Mouse (Mus musculus): ENCODE results near the gene Ralgps1. TPM values are rescaled to one million over a fixed set of nuclear protein-coding genes. Genes with fewer than 3 reads are reported as not detected.

Gene Ralgps1
- polyA plus RNA-seq, 1 experiment from 2014 or later = 50.4 TPM

DNA sequence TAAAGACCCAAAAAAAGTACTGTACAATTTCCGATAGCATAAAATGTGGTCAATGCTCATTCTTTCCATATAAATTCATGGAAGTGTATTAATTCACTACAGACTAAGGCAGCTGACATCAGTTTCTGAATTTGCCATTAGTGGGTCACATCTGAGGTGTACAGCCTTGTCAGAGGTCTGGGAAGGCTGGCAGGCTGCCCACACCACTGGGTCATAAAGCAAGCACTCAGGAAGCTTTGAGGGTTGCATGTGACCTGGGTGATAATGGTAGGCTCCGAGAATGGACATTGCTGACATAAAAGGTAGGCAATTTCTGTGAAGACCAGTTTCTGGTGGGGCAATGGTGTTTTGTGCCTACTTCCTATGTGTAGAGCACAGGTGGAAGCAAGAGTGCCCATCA lies 183.4 kb downstream of the Ralgps1 start:
- no peak for ATAC-seq
- Histone ChIP-seq H3K9ac (replicated peaks; ENCODE audit: low read depth, low read length) (no peak overlapping the region), H3K4me3 (replicated peaks; ENCODE audit: low read length) (no peak overlapping the region), H3K36me3 (ENCODE audit: control insufficient read depth, insufficient read depth) (no peaks in the 10 kb centered on the region), H3K27ac (ENCODE audit: low read length) (no peak overlapping the region), H3K27me3 (replicated peaks; ENCODE audit: control insufficient read depth, insufficient read depth, low read length) (no peaks in the 10 kb centered on the region), H3K4me2 (ENCODE audit: low read length) (no peak overlapping the region), H3K4me1 (replicated peaks; ENCODE audit: control insufficient read depth, insufficient read depth, low read length) (peaks cover 28% of the 10 kb centered on the region), H3K9me3 (ENCODE audit: control insufficient read depth, low read length) (no peaks in the 10 kb centered on the region)
- 84% methylated on average over 2 of the region's 2 CpGs for WGBS

DNA sequence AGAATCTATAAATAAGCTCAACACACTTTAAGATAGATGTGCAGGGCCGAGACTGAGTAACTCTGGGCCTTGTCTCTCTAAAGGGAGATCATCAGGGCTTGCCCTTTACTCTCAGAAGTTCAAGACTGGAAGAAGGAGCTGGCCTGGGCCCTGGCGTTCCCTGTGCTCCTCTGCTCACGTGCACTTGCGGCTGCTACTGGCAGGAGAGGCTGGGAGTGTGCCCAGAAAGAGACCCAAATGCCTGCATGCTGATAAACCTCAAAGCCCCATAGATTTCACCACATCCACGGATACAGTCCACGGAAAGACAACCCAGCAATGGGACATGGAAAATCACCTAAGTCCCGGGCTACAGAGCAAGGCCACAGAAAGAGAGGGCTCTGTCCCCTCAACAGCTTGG lies 184.8 kb downstream of the Ralgps1 start:
- 69% methylated on average over 7 of the region's 7 CpGs for WGBS
- no peak for ATAC-seq
- Histone ChIP-seq H3K9me3 (ENCODE audit: control insufficient read depth, low read length) (no peaks in the 10 kb centered on the region), H3K36me3 (ENCODE audit: control insufficient read depth, insufficient read depth) (no peaks in the 10 kb centered on the region), H3K27ac (ENCODE audit: low read length) (no peak overlapping the region), H3K9ac (replicated peaks; ENCODE audit: low read depth, low read length) (no peak overlapping the region), H3K4me3 (replicated peaks; ENCODE audit: low read length) (no peak overlapping the region), H3K4me1 (replicated peaks; ENCODE audit: control insufficient read depth, insufficient read depth, low read length) (peaks cover 28% of the 10 kb centered on the region), H3K27me3 (replicated peaks; ENCODE audit: control insufficient read depth, insufficient read depth, low read length) (no peaks in the 10 kb centered on the region), H3K4me2 (ENCODE audit: low read length) (no peak overlapping the region)

DNA sequence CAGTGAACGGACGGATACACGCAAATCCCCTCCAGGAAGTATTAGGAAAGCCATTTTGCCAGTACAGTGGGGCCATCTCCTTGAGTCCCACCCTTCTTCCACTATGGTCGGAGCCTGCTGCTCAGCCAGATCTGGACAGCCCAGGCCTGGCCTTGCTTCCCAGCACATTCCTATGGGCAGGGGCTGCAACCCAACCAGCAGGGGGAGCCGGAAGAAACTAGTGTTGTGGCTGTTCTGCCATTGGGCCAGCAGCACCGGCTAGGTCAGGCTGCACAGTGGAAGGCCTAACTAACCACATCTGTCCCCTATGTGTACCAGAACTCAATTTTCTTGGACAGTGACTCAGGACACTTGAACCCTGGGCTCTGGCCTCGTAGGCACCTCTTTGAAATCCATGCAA lies 186.0 kb downstream of the Ralgps1 start:
- WGBS = 81% methylated on average over 7 of the region's 7 CpGs

DNA sequence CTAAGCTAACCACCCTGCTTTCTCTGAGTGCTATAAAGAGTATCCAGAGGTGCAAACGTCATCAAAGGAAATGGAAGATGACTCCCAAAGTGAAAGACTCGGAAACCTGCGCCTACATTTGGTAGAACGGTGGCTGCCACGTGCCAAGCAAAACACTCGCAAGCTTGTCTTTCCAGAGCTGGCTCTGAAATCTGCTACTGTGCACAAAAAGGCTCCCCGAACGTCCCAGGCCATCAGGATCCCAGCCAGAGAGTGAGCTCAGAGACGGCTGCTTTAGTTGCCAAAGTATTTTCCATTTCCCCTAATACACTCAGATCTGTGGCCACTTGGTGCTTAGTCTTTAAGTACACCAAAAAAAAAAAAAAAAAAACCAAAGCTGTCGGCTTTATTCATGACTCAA lies 186.6 kb downstream of the Ralgps1 start:
- 47% methylated on average over 10 of the region's 10 CpGs for WGBS
- ATAC-seq = peak; percentile 53; the same call in 1 of the 2 replicates

More for the DNA sequence above, 186.0 kb downstream of the Ralgps1 start:
- Histone ChIP-seq H3K4me3 (replicated peaks; ENCODE audit: low read length) (no peak overlapping the region), H3K27ac (ENCODE audit: low read length) (no peak overlapping the region), H3K27me3 (replicated peaks; ENCODE audit: control insufficient read depth, insufficient read depth, low read length) (no peaks in the 10 kb centered on the region), H3K4me1 (replicated peaks; ENCODE audit: control insufficient read depth, insufficient read depth, low read length) (peaks cover 32% of the 10 kb centered on the region), H3K9ac (replicated peaks; ENCODE audit: low read depth, low read length) (no peak overlapping the region), H3K36me3 (ENCODE audit: control insufficient read depth, insufficient read depth) (no peaks in the 10 kb centered on the region), H3K4me2 (ENCODE audit: low read length) (no peak overlapping the region), H3K9me3 (ENCODE audit: control insufficient read depth, low read length) (no peaks in the 10 kb centered on the region)
- no peak for ATAC-seq

DNA sequence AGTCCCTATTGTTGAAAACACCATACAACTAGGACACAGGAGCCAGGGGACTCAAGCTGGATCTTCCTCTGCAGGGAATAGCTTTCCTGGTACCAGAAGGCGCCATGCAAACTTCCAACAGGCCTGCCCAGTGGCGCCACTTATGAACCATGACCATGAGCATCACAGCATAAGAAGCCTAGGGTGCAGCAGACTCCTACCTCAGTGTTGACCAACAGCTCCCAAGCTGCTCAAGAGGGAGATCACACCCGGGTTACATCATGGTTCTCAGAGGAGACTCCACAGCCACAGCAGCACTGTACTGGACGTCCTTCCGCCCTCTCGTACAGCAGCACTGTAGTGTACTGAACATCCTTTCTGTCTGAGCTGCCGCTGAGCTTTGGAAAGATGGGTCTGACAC lies 188.0 kb downstream of the Ralgps1 start:
- Histone ChIP-seq H3K9me3 (ENCODE audit: control insufficient read depth, low read length) (no peaks in the 10 kb centered on the region), H3K4me3 (replicated peaks; ENCODE audit: low read length) (no peak overlapping the region), H3K9ac (replicated peaks; ENCODE audit: low read depth, low read length) (no peak overlapping the region), H3K36me3 (ENCODE audit: control insufficient read depth, insufficient read depth) (no peaks in the 10 kb centered on the region), H3K4me2 (ENCODE audit: low read length) (no peak overlapping the region), H3K27ac (ENCODE audit: low read length) (no peak overlapping the region), H3K27me3 (replicated peaks; ENCODE audit: control insufficient read depth, insufficient read depth, low read length) (no peaks in the 10 kb centered on the region), H3K4me1 (replicated peaks; ENCODE audit: control insufficient read depth, insufficient read depth, low read length) (peaks cover 43% of the 10 kb centered on the region)
- 90% methylated on average over 7 of the region's 7 CpGs for WGBS
- no peak for ATAC-seq

More for the DNA sequence above, 186.6 kb downstream of the Ralgps1 start:
- Histone ChIP-seq H3K27me3 (replicated peaks; ENCODE audit: control insufficient read depth, insufficient read depth, low read length) (no peaks in the 10 kb centered on the region), H3K9ac (replicated peaks; ENCODE audit: low read depth, low read length) (no peak overlapping the region), H3K36me3 (ENCODE audit: control insufficient read depth, insufficient read depth) (no peaks in the 10 kb centered on the region), H3K9me3 (ENCODE audit: control insufficient read depth, low read length) (no peaks in the 10 kb centered on the region), H3K4me1 (replicated peaks; ENCODE audit: control insufficient read depth, insufficient read depth, low read length) (peaks cover 33% of the 10 kb centered on the region), H3K4me3 (replicated peaks; ENCODE audit: low read length) (no peak overlapping the region), H3K27ac (ENCODE audit: low read length) (no peak overlapping the region), H3K4me2 (ENCODE audit: low read length) (no peak overlapping the region)

DNA sequence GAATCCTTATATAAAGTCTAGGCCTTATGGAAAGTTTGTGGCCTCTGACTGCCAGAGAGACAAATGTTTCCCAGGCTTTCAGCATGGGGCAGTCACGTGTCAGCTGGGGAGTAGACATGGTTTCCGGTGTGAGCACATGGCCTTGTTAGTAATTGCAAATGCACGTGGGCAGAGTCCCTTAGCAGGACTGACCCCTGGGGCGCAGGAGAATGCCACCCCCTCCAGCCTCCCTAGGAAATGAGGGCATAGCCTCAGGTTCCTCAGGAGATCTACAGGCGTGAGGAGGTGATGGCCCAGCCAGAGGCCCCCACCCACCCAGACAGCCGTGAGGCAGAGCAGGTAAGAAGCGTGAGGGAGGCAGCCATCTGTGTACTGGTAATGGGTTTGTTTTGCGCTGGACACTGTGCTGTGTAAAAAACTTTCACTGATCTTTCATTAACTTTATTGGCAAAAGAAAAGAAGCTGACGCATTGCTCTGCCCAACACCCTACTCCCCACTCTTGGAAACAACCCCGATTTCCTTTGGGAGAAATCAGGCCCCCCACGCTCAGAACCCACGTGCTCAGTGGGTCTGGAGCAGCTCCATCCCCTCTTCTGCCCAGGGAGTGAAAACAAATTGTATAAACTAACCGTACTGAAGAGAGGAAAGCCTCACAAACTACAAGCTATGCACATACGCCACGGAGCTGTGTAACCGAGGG lies 191.2 kb downstream of the Ralgps1 start:
- no peak overlapping the region for H3K4me2 ChIP-seq (ENCODE audit: low read length)
- no peaks in the 10 kb centered on the region for H3K27me3 ChIP-seq (replicated peaks; ENCODE audit: control insufficient read depth, insufficient read depth, low read length)
- no peak overlapping the region for H3K9ac ChIP-seq (replicated peaks; ENCODE audit: low read depth, low read length)
- ATAC-seq = peak; percentile 21; the same call in 1 of the 2 replicates
- no peaks in the 10 kb centered on the region for H3K36me3 ChIP-seq (ENCODE audit: control insufficient read depth, insufficient read depth)
- H3K9me3 ChIP-seq (ENCODE audit: control insufficient read depth, low read length) = no peaks in the 10 kb centered on the region
- 25% methylated on average over 16 of the region's 16 CpGs for WGBS
- peaks cover 32% of the 10 kb centered on the region for H3K4me1 ChIP-seq (replicated peaks; ENCODE audit: control insufficient read depth, insufficient read depth, low read length)
- H3K27ac ChIP-seq (ENCODE audit: low read length) = peak overlapping the region; percentile 10; the same call in 1 of the 2 replicates
- no peak overlapping the region for H3K4me3 ChIP-seq (replicated peaks; ENCODE audit: low read length)

DNA sequence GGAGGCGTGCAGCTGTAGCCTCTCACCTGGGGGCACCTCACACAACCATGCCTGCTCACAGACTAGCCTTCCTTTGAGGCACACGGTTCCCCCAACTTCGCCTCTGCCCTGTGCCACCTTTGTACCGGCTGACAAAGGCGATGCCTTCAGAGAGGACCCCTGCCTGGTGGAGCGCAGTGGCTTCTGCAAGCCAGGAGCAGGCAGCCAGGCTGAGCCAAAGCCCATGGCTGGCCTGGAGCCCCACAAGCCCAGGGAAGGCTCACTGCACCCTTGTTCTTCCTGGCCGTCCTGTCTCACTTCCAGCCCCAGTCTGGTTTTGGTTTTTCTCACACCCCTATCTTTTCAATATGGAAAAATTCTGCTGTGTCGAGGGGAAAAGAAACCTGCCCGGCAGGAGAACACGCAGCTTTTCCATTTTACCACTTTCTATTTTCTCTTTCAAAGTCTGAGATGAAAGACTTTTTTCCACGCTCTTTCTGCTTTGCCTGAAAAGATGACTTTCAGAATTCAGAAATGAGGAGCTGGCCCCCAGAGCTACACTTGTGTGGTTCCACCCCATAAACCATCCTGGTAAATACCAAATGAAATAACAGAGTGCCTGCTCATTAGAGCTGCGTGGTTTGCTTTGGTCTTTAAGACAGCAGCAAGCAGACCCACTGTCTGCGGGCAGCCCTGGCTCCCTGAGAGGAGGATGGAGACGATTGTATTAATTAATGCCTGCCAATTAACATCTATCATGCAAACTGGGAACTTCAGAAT lies 191.9 kb downstream of the Ralgps1 start:
- peak overlapping the region; percentile 6; the same call in 1 of the 2 replicates for H3K27ac ChIP-seq (ENCODE audit: low read length)
- H3K36me3 ChIP-seq (ENCODE audit: control insufficient read depth, insufficient read depth) = no peaks in the 10 kb centered on the region
- peaks cover 28% of the 10 kb centered on the region for H3K4me1 ChIP-seq (replicated peaks; ENCODE audit: control insufficient read depth, insufficient read depth, low read length)
- H3K4me3 ChIP-seq (replicated peaks; ENCODE audit: low read length) = no peak overlapping the region
- WGBS = 23% methylated on average over 14 of the region's 14 CpGs
- 0 out of 2 replicates have a peak, but pooled peaks have one; percentile 24 for ATAC-seq
- H3K27me3 ChIP-seq (replicated peaks; ENCODE audit: control insufficient read depth, insufficient read depth, low read length) = no peaks in the 10 kb centered on the region
- no peak overlapping the region for H3K4me2 ChIP-seq (ENCODE audit: low read length)
- no peaks in the 10 kb centered on the region for H3K9me3 ChIP-seq (ENCODE audit: control insufficient read depth, low read length)
- peak overlapping the region; percentile 17; the same call in 1 of the 2 replicates for H3K9ac ChIP-seq (replicated peaks; ENCODE audit: low read depth, low read length)

DNA sequence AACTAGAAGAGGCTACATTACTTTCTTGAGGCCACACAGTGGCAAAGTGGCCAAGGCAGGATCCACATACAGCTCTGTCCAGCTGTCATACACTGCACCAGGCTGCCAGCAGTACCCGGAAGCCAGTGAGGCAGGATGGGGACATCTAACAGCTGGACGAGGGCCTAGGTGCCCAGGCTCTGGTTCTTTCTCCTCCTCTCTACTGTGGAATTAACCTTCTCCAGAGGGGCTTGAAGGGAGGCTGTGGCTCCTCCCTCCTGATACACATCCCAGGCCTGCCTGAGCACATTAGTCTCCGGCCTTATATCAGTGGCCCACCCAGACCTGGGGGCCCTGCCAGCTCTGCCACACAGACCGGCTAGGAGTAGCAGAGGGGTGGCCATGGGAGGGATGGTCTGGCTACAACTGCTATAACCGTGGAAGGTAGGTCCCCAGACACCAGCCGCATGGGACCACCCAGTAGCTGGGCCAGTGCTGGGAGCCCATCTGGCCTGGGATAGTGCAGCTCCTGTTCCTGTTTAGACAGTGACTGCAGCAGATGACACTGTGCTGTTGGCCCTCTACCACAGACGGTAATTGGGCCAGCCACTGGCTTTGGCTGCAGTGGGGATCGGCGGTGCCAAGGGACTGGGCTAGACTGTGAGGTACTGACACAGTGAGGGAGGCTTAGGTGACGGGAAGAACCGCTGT lies 192.9 kb downstream of the Ralgps1 start:
- H3K9ac ChIP-seq (replicated peaks; ENCODE audit: low read depth, low read length) = no peak overlapping the region
- 56% methylated on average over 11 of the region's 11 CpGs for WGBS
- ATAC-seq = peak; percentile 65

More for the DNA sequence above, 192.9 kb downstream of the Ralgps1 start:
- H3K27ac ChIP-seq (ENCODE audit: low read length) = 0 out of 2 replicates have a peak overlapping the region, but pooled peaks have one; percentile 5
- H3K4me2 ChIP-seq (ENCODE audit: low read length) = no peak overlapping the region
- H3K36me3 ChIP-seq (ENCODE audit: control insufficient read depth, insufficient read depth) = peaks cover 3% of the 10 kb centered on the region; the same call in 1 of the 2 replicates
- H3K27me3 ChIP-seq (replicated peaks; ENCODE audit: control insufficient read depth, insufficient read depth, low read length) = no peaks in the 10 kb centered on the region
- no peaks in the 10 kb centered on the region for H3K9me3 ChIP-seq (ENCODE audit: control insufficient read depth, low read length)
- no peak overlapping the region for H3K4me3 ChIP-seq (replicated peaks; ENCODE audit: low read length)
- H3K4me1 ChIP-seq (replicated peaks; ENCODE audit: control insufficient read depth, insufficient read depth, low read length) = peaks cover 25% of the 10 kb centered on the region

Measured in forebrain, embryonic 16.5 days (tissue).